Mouse (Mus musculus): ENCODE measurements around the gene Iqcf6. TPM values are rescaled to one million over a fixed set of nuclear protein-coding genes. Genes with fewer than 3 reads are reported as not detected.
"Not testable (repeated sequence)": the region's sequence is repeated elsewhere in the genome, so short reads cannot be mapped to it uniquely, and the experiment has no call there.

The Iqcf6 gene
- not detected in 2 replicates for polyA plus RNA-seq (2015; fragmentation: Nextera tagmentation; extraction: Ambion mirVana)

- Histone ChIP-seq H3K9ac (no peak within 1 kb of the TSS), H3K36me3 (no peaks in the 10 kb centered on the region), H3K4me1 (replicated peaks) (no peaks in the 10 kb centered on the region), H3K4me3 (replicated peaks) (no peak within 1 kb of the TSS), H3K27ac (no peak within 1 kb of the TSS), H3K27me3 (replicated peaks) (no peaks in the 10 kb centered on the region), H3K4me2 (replicated peaks) (no peak within 1 kb of the TSS), H3K9me3 (no peaks in the 10 kb centered on the region)
- ATAC-seq, result no peak
- 79% methylated on average over 2 of the region's 2 CpGs for WGBS
Measured at GRCm38 (mm10) chr9:106626282-106626681, at the start of gene Iqcf6. Iqcf6 (plus strand) TSS chr9:106626582.

- Histone ChIP-seq H3K27ac (no peak overlapping the region), H3K4me2 (replicated peaks) (no peak overlapping the region), H3K4me1 (replicated peaks) (no peaks in the 10 kb centered on the region), H3K36me3 (no peaks in the 10 kb centered on the region), H3K27me3 (replicated peaks) (no peaks in the 10 kb centered on the region), H3K4me3 (replicated peaks) (no peak overlapping the region), H3K9me3 (no peaks in the 10 kb centered on the region), H3K9ac (no peak overlapping the region)
- 75% methylated on average over 7 of the region's 7 CpGs for WGBS
- no peak for ATAC-seq
Measured at GRCm38 (mm10) chr9:106580016-106580415, 46.4 kb upstream of the Iqcf6 start.

GRCm38 (mm10) chr9:106582552-106582951 is 43.8 kb upstream of the Iqcf6 start:
- Histone ChIP-seq H3K4me1 (replicated peaks) (no peaks in the 10 kb centered on the region), H3K36me3 (no peaks in the 10 kb centered on the region), H3K27me3 (replicated peaks) (no peaks in the 10 kb centered on the region), H3K9me3 (no peaks in the 10 kb centered on the region), H3K27ac (no peak overlapping the region), H3K4me3 (replicated peaks) (no peak overlapping the region), H3K4me2 (replicated peaks) (no peak overlapping the region), H3K9ac (no peak overlapping the region)
- no peak for ATAC-seq
- WGBS, result 73% methylated on average over 1 of the region's 1 CpGs

- H3K4me2 ChIP-seq (replicated peaks), result no peak overlapping the region
- no peaks in the 10 kb centered on the region for H3K9me3 ChIP-seq
- no peak overlapping the region for H3K9ac ChIP-seq
- no peak for ATAC-seq
- 91% methylated on average over 5 of the region's 5 CpGs for WGBS
- no peaks in the 10 kb centered on the region for H3K36me3 ChIP-seq
- H3K27ac ChIP-seq, result no peak overlapping the region
- H3K27me3 ChIP-seq (replicated peaks), result no peaks in the 10 kb centered on the region
- H3K4me3 ChIP-seq (replicated peaks), result no peak overlapping the region
- no peaks in the 10 kb centered on the region for H3K4me1 ChIP-seq (replicated peaks)
Measured at GRCm38 (mm10) chr9:106592158-106592557, 34.2 kb upstream of the Iqcf6 start.

- not testable (repeated sequence) for ATAC-seq; H3K9ac ChIP-seq; H3K4me3 ChIP-seq (replicated peaks); H3K36me3 ChIP-seq; H3K27ac ChIP-seq; H3K4me1 ChIP-seq (replicated peaks); H3K9me3 ChIP-seq; H3K27me3 ChIP-seq (replicated peaks); H3K4me2 ChIP-seq (replicated peaks)
- WGBS, result 15% methylated on average over 4 of the region's 4 CpGs
Measured at GRCm38 (mm10) chr9:106595402-106595801, 31.0 kb upstream of the Iqcf6 start.

GRCm38 (mm10) chr9:106595836-106596235 is 30.5 kb upstream of the Iqcf6 start:
- H3K9me3 ChIP-seq, result no peaks in the 10 kb centered on the region

GRCm38 (mm10) chr9:106598466-106598865 is 27.9 kb upstream of the Iqcf6 start:
- 40% methylated on average over 7 of the region's 7 CpGs for WGBS
- Histone ChIP-seq H3K4me3 (replicated peaks) (no peak overlapping the region), H3K4me2 (replicated peaks) (no peak overlapping the region), H3K9ac (no peak overlapping the region), H3K27ac (no peak overlapping the region), H3K27me3 (replicated peaks) (no peaks in the 10 kb centered on the region), H3K36me3 (no peaks in the 10 kb centered on the region), H3K9me3 (no peaks in the 10 kb centered on the region), H3K4me1 (replicated peaks) (no peaks in the 10 kb centered on the region)
- no peak for ATAC-seq

More at GRCm38 (mm10) chr9:106595836-106596235, 30.5 kb upstream of the Iqcf6 start:
- H3K9ac ChIP-seq, result no peak overlapping the region; the same call in 1 of the 2 replicates
- 58% methylated on average over 7 of the region's 7 CpGs for WGBS
- H3K4me3 ChIP-seq (replicated peaks), result no peak overlapping the region
- H3K4me2 ChIP-seq (replicated peaks), result no peak overlapping the region
- H3K4me1 ChIP-seq (replicated peaks), result no peaks in the 10 kb centered on the region
- ATAC-seq, result no peak
- no peak overlapping the region for H3K27ac ChIP-seq
- no peaks in the 10 kb centered on the region for H3K27me3 ChIP-seq (replicated peaks)
- no peaks in the 10 kb centered on the region for H3K36me3 ChIP-seq

GRCm38 (mm10) chr9:106600546-106600945 is 25.8 kb upstream of the Iqcf6 start:
- H3K27me3 ChIP-seq (replicated peaks), result no peaks in the 10 kb centered on the region
- no peaks in the 10 kb centered on the region for H3K4me1 ChIP-seq (replicated peaks)
- no peak overlapping the region for H3K4me3 ChIP-seq (replicated peaks)
- no peak overlapping the region for H3K9ac ChIP-seq
- no peak overlapping the region for H3K27ac ChIP-seq
- H3K36me3 ChIP-seq, result no peaks in the 10 kb centered on the region
- no peaks in the 10 kb centered on the region for H3K9me3 ChIP-seq
- WGBS, result 22% methylated on average over 8 of the region's 8 CpGs
- no peak for ATAC-seq
- no peak overlapping the region for H3K4me2 ChIP-seq (replicated peaks)

- H3K36me3 ChIP-seq, result no peaks in the 10 kb centered on the region
- WGBS, result 85% methylated on average over 4 of the region's 4 CpGs
- no peak for ATAC-seq
- no peak overlapping the region for H3K4me2 ChIP-seq (replicated peaks)
- H3K9me3 ChIP-seq, result no peaks in the 10 kb centered on the region
- no peak overlapping the region for H3K9ac ChIP-seq
- no peak overlapping the region for H3K27ac ChIP-seq
- H3K27me3 ChIP-seq (replicated peaks), result no peaks in the 10 kb centered on the region
- no peak overlapping the region for H3K4me3 ChIP-seq (replicated peaks)
- no peaks in the 10 kb centered on the region for H3K4me1 ChIP-seq (replicated peaks)
Measured at GRCm38 (mm10) chr9:106610727-106611126, 15.7 kb upstream of the Iqcf6 start.

- no peak overlapping the region for H3K27ac ChIP-seq
- no peaks in the 10 kb centered on the region for H3K9me3 ChIP-seq
- 61% methylated on average over 2 of the region's 2 CpGs for WGBS
- no peaks in the 10 kb centered on the region for H3K27me3 ChIP-seq (replicated peaks)
- no peak overlapping the region for H3K4me3 ChIP-seq (replicated peaks)
- no peaks in the 10 kb centered on the region for H3K36me3 ChIP-seq
- no peaks in the 10 kb centered on the region for H3K4me1 ChIP-seq (replicated peaks)
- no peak overlapping the region for H3K4me2 ChIP-seq (replicated peaks)
- no peak for ATAC-seq
- H3K9ac ChIP-seq, result no peak overlapping the region
Measured at GRCm38 (mm10) chr9:106613951-106614350, 12.4 kb upstream of the Iqcf6 start.

- H3K4me3 ChIP-seq (replicated peaks), result no peak overlapping the region
- ATAC-seq, result no peak
- no peak overlapping the region for H3K27ac ChIP-seq
- H3K4me2 ChIP-seq (replicated peaks), result no peak overlapping the region
- no peak overlapping the region for H3K9ac ChIP-seq
- no peaks in the 10 kb centered on the region for H3K36me3 ChIP-seq
- 37% methylated on average over 3 of the region's 3 CpGs for WGBS
- H3K9me3 ChIP-seq, result no peaks in the 10 kb centered on the region
- H3K27me3 ChIP-seq (replicated peaks), result no peaks in the 10 kb centered on the region
- no peaks in the 10 kb centered on the region for H3K4me1 ChIP-seq (replicated peaks)
Measured at GRCm38 (mm10) chr9:106614616-106615015, 11.8 kb upstream of the Iqcf6 start.

- Histone ChIP-seq H3K27ac (no peak overlapping the region), H3K4me3 (replicated peaks) (no peak overlapping the region), H3K9me3 (no peaks in the 10 kb centered on the region), H3K27me3 (replicated peaks) (no peaks in the 10 kb centered on the region), H3K4me1 (replicated peaks) (no peaks in the 10 kb centered on the region), H3K9ac (no peak overlapping the region), H3K36me3 (no peaks in the 10 kb centered on the region), H3K4me2 (replicated peaks) (no peak overlapping the region)
- WGBS, result 73% methylated on average over 9 of the region's 9 CpGs
- no peak for ATAC-seq
Measured at GRCm38 (mm10) chr9:106616306-106616705, 10.1 kb upstream of the Iqcf6 start.

GRCm38 (mm10) chr9:106617496-106617895 is 8.9 kb upstream of the Iqcf6 start:
- ATAC-seq, result no peak
- 83% methylated on average over 3 of the region's 3 CpGs for WGBS

More at GRCm38 (mm10) chr9:106617496-106617895, 8.9 kb upstream of the Iqcf6 start:
- Histone ChIP-seq H3K27me3 (replicated peaks) (no peaks in the 10 kb centered on the region), H3K9me3 (no peaks in the 10 kb centered on the region), H3K27ac (no peak overlapping the region), H3K9ac (no peak overlapping the region), H3K4me3 (replicated peaks) (no peak overlapping the region), H3K4me1 (replicated peaks) (no peaks in the 10 kb centered on the region), H3K36me3 (no peaks in the 10 kb centered on the region), H3K4me2 (replicated peaks) (no peak overlapping the region)
